Mouse (Mus musculus): ENCODE measurements at regions not wholly inside any gene's neighbourhood (a gene's known extent, or its start where the extent isn't known, plus 50 kb on each side); places are given as distances from the start of the nearest gene placed in this dataset.

DNA sequence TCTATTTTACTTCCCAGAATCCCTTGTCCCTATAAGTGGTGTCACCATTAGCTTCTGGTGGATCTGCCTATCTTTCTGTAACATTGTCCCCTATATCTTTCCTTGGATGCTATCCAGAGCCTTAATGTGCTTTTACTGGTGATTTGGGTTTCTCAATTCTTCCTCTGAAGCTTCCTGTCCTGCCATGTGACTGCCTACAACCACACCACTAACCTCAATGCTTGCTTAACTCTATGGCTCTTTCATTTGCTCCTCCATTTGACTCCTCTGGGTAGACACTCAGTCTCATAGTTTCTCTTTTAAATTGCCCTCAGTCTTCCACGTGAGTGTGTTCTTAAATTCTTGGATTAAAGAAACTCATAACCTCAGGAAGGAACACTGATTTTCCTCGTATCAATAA is 181.4 kb upstream of the Akr1e1 start:
- TF ChIP-seq CTCF (IDR thresholded peaks at IDR 0.05; ENCODE audit: borderline replicate concordance, extremely low read depth, insufficient read depth, insufficient read length) (no peak), POLR2A (IDR thresholded peaks at IDR 0.05; ENCODE audit: borderline replicate concordance, extremely low read depth, insufficient read depth, insufficient read length, poor library complexity, severe bottlenecking) (no peak)
